Mouse (Mus musculus) liver, embryonic 12.5 days (tissue): ENCODE results near the gene Napepld. TPM values are rescaled to one million over a fixed set of nuclear protein-coding genes. Genes with fewer than 3 reads are reported as not detected.

Experiments
- ATAC-seq: fragments of 200-750 bp; cut with Nextera tagmentation; 2 replicates; pipeline ENCODE4 v1.8.0; 2017; ENCODE audit warnings: moderate number of reproducible peaks, mild to moderate bottlenecking, moderate library complexity
- H3K27ac ChIP-seq: fragments of 300-500 bp; sonication (generic); 2 replicates; pipeline ENCODE4 v1.5.1; 2016; ENCODE audit warnings: mild to moderate bottlenecking
- H3K27me3 ChIP-seq: fragments of 300-500 bp; sonication (generic); replicated peaks from 2 replicates; pipeline ENCODE4 v1.6.1; 2016; ENCODE audit warnings: mild to moderate bottlenecking, moderate library complexity
- H3K36me3 ChIP-seq: fragments of 300-500 bp; sonication (generic); 2 replicates; pipeline ENCODE4 v1.6.1; 2016; ENCODE audit warnings: mild to moderate bottlenecking, moderate library complexity
- H3K4me1 ChIP-seq: fragments of 300-500 bp; sonication (generic); 2 replicates; pipeline ENCODE4 v1.6.1; 2016
- H3K4me2 ChIP-seq: fragments of 300-500 bp; sonication (generic); 2 replicates; pipeline ENCODE4 v1.6.1; 2016; ENCODE audit warnings: mild to moderate bottlenecking, moderate library complexity
- H3K4me3 ChIP-seq: fragments of 300-500 bp; sonication (generic); 2 replicates; pipeline ENCODE4 v1.5.1; 2016; ENCODE audit warnings: mild to moderate bottlenecking, moderate library complexity
- H3K9ac ChIP-seq: fragments of 300-500 bp; sonication (generic); 2 replicates; pipeline ENCODE4 v1.6.1; 2016; ENCODE audit warnings: mild to moderate bottlenecking, moderate library complexity
- H3K9me3 ChIP-seq: fragments of 300-500 bp; sonication (generic); replicated peaks from 2 replicates; pipeline ENCODE4 v1.6.1; 2016; ENCODE audit warnings: mild to moderate bottlenecking, moderate library complexity
- WGBS: fragments of 180-500 bp; shearing (Covaris S2); methylation state at CpG from one replicate; pipeline ENCODE4 v1.1.7; 2016; ENCODE audit not compliant: insufficient replicate concordance; 5-methylcytosine and 5-hydroxymethylcytosine counted together
- polyA plus RNA-seq: library from polyadenylated mRNA; unstranded; fragments of >200 nt; fragmentation: Nextera tagmentation; extraction: Ambion mirVana; gene quantifications from 2 replicates; pipeline ENCODE4 v1.2.1, GENCODE M21; 2016

Gene Napepld
- 1.6 and 2.1 TPM in 2 replicates for polyA plus RNA-seq

DNA sequence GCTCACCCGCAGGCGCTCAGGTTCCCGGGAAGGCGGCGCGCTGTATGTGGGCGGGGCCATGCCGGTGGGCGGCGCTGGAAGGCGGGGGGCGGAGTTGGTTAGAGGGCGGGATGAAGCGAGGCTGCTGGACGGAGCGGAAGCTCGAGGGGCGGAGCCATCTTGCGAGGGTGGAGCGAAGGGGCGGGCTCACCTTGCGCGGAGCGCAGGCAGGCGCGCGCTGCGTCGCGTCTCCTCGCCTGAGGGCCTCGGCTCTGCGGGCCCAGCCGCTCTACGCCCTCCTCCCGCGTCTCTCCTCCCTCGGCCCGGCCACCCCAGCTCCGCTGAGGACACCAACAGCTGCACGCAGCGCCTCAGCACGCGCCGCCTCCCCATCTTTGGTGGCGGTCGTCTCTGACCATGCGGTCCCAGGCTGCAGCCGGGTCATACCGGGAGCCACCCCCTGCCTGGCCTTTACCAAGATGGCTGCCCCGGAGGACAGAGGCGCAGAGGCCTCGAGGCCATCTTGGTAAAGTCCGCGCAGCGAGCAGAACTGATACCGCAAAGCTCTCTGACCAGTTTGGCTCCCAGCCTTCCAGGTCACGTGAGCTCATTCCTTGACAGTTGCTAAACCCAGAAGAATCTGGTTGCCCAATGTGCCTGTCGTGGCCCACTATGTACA is at the start of gene Napepld:
TSS of gene Napepld (minus strand) at position 46 of the 658 bp plus-strand sequence.
- Histone ChIP-seq H3K4me2 (peak within 1 kb of the TSS; percentile 93), H3K4me3 (peak within 1 kb of the TSS; percentile 78), H3K27ac (peak within 1 kb of the TSS; percentile 95), H3K36me3 (no peaks in the 10 kb centered on the region), H3K4me1 (peaks cover 29% of the 10 kb centered on the region), H3K9me3 (no peaks in the 10 kb centered on the region), H3K27me3 (no peaks in the 10 kb centered on the region), H3K9ac (peak within 1 kb of the TSS; percentile 85)
- 1% methylated on average over 56 of the region's 59 CpGs for WGBS
- peak; percentile 99 for ATAC-seq

DNA sequence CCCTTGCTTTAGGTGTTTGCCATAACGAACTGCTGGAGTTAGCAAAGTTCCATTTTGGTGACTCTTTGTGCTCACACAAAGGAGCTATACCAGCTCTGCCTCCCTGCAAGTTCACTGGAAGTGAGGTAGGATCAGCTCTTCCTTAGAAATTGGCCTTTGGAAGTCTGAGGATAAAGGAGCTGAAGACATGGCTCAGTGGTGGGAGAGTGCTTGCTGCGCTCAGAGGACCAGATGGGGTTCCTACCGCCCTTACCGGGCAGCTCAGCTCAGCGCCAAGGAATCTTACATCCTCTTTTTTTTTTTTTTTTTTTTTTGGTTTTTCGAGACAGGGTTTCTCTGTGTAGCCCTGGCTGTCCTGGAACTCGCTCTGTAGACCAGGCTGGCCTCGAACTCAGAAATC is 44.8 kb upstream of the Napepld start:
- Histone ChIP-seq H3K27me3 (no peaks in the 10 kb centered on the region), H3K9ac (no peak overlapping the region), H3K27ac (no peak overlapping the region), H3K4me3 (no peak overlapping the region), H3K9me3 (no peaks in the 10 kb centered on the region), H3K36me3 (peaks cover 98% of the 10 kb centered on the region), H3K4me2 (no peak overlapping the region), H3K4me1 (no peaks in the 10 kb centered on the region)
- WGBS, result 90% methylated on average over 7 of the region's 8 CpGs
- no peak for ATAC-seq

DNA sequence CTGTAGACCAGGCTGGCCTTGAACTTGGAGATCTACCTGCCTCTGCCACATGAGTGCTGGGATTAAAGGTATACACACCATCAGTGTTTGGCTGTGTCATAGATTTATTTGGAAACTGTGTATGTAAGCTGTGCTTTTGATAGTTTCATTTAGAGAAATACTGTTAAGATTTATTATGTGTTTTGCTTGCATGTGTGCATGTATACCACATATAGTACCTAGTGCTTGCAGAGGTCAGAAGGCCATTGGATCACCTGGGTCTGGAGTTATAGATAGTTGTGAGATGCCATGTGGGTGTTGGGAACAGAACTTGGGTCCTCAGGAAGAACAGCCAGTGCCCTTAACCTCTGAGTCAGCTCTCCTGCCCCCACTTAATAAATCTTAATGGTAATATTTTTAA is 43.5 kb upstream of the Napepld start:
- Histone ChIP-seq H3K27me3 (no peaks in the 10 kb centered on the region), H3K4me3 (no peak overlapping the region), H3K9ac (no peak overlapping the region), H3K27ac (no peak overlapping the region), H3K4me2 (no peak overlapping the region), H3K9me3 (no peaks in the 10 kb centered on the region), H3K36me3 (peaks cover 95% of the 10 kb centered on the region), H3K4me1 (no peaks in the 10 kb centered on the region)
- ATAC-seq, result no peak

DNA sequence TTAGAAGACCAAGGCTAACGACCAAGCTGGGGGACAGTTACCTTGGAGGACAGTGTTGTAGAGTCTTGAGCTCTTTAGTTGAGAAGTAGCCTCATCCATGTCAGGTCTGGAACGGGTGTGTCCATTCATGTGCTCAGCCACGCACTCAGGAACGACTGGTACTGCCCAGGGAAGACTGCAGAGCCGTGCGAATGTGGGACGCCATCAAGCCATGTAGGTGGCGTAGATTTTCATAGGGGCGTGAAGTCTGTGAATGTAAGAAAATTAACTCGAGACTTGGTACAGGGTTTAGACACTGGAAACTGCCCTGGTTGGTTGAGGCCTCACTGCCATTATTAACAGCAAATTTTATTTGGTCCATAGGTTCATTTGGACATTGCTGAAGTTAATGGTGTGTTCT is 42.4 kb upstream of the Napepld start:
- WGBS, result 84% methylated on average over 10 of the region's 10 CpGs
- Histone ChIP-seq H3K4me2 (no peak overlapping the region), H3K27me3 (no peaks in the 10 kb centered on the region), H3K36me3 (peaks cover 95% of the 10 kb centered on the region), H3K27ac (no peak overlapping the region), H3K9me3 (no peaks in the 10 kb centered on the region), H3K4me3 (no peak overlapping the region), H3K9ac (no peak overlapping the region), H3K4me1 (peaks cover 2% of the 10 kb centered on the region; the same call in 1 of the 2 replicates)
- no peak for ATAC-seq

DNA sequence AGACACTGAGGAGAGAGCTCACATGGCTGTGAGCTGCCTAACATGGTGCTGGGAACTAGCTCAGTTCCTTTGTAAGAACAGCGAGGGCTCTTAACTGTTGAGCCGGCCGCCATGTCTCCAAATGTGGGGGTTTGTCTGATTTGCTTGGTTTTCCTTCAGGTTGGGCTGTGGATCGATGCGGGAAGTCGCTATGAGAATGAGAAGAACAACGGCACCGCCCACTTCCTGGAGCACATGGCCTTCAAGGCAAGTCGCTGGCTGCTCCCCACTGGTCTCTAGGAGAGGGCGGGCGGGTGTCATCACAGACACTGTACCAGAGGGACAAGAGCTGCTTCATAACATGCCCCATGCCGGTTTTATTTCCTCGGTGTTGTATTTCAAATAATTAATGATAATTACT is 38.7 kb upstream of the Napepld start:
- H3K4me2 ChIP-seq, result no peak overlapping the region
- peaks cover 18% of the 10 kb centered on the region for H3K4me1 ChIP-seq
- H3K9me3 ChIP-seq, result no peaks in the 10 kb centered on the region
- 73% methylated on average over 13 of the region's 13 CpGs for whole genome bisulfite sequencing
- no peak overlapping the region for H3K9ac ChIP-seq
- H3K4me3 ChIP-seq, result no peak overlapping the region
- H3K27me3 ChIP-seq, result no peaks in the 10 kb centered on the region
- no peak overlapping the region for H3K27ac ChIP-seq
- no peak for ATAC-seq
- H3K36me3 ChIP-seq, result peaks cover 62% of the 10 kb centered on the region

DNA sequence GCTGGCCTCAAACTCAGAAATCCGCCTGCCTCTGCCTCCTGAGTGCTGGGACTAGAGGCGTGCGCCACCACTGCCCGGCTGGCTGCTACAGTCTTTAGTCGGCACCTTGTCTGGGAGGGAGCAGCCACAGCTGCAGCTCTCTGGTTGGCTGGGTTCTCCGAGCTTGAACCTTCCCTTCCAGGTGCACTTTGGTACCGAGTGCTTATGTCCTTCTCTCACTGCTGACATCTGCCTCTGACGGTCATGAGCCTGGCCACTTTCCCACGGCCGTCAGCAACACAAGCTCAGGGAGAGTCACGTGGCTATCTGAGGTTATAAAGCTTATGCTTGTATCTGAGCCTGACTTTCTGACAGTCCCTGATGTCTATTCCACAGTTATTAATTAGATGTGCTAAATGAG is 37.9 kb upstream of the Napepld start:
- H3K9ac ChIP-seq, result no peak overlapping the region
- 83% methylated on average over 11 of the region's 11 CpGs for WGBS
- ATAC-seq, result no peak
- H3K4me2 ChIP-seq, result no peak overlapping the region
- peaks cover 55% of the 10 kb centered on the region for H3K36me3 ChIP-seq
- no peaks in the 10 kb centered on the region for H3K9me3 ChIP-seq
- H3K27me3 ChIP-seq, result no peaks in the 10 kb centered on the region
- H3K4me1 ChIP-seq, result peaks cover 18% of the 10 kb centered on the region
- H3K4me3 ChIP-seq, result no peak overlapping the region
- no peak overlapping the region for H3K27ac ChIP-seq

DNA sequence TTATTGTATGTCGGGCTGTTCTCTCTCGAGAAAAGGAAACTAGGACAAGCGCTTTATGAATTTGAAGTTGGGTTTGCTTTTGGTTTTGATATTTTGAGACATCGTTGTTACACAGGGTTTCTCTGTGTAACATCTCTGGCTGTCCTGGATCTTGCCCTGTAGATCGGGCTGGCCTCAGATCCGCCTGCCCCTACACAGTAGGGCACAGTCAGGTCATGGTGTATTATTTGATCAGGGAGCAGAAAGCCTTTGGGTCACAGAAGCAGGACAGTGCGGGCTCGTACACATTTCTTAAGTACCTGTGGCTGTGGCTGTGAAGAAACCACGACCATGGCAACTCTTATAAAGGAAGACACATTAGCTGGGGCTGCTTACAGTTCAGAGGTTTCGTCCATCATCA is 36.4 kb upstream of the Napepld start:
- Histone ChIP-seq H3K27ac (peak overlapping the region; percentile 76; the same call in 1 of the 2 replicates), H3K27me3 (no peaks in the 10 kb centered on the region), H3K4me2 (peak overlapping the region; percentile 86), H3K9me3 (no peaks in the 10 kb centered on the region), H3K36me3 (peaks cover 40% of the 10 kb centered on the region), H3K4me3 (peak overlapping the region; percentile 97), H3K4me1 (peaks cover 18% of the 10 kb centered on the region), H3K9ac (peak overlapping the region; percentile 89)
- ATAC-seq, result peak; percentile 42
- 22% methylated on average over 10 of the region's 10 CpGs for WGBS

DNA sequence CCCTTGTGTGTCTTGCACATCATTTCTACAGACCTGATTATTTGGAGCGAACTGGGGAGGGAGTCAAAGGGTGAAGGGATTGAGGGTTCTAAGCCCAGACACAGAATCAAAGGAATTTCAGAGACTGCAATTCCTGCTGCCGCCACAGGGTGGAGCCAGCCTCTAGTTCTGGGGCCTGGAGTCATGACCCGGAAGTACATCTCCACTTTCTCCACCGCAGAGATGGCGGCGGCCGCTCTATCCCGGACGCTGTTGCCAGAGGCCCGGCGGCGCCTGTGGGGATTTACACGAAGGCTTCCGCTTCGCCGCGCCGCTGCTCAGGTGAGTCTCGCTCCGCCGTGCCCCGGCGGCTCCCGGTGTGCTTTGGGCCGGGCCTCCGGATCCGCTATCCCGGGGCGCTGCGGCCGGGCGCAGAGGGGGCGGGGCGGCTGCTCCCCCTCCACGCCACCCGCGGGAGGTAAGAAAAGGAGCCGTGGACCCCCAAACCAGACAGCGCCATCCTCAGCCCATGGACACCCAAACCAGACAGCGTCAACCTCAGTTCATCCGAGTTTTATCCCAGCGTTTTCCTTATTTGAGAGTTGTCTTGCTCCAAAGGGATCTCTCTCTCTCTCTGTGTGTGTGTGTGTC is 35.9 kb upstream of the Napepld start, which contains the start of gene Pmpcb:
TSS of gene Pmpcb (plus strand) at position 186 of the 630 bp plus-strand sequence.
- peak within 1 kb of the TSS; percentile 76 for H3K27ac ChIP-seq
- WGBS, result under 1% methylated on average over 41 of the region's 42 CpGs
- peak; percentile 84 for ATAC-seq

DNA sequence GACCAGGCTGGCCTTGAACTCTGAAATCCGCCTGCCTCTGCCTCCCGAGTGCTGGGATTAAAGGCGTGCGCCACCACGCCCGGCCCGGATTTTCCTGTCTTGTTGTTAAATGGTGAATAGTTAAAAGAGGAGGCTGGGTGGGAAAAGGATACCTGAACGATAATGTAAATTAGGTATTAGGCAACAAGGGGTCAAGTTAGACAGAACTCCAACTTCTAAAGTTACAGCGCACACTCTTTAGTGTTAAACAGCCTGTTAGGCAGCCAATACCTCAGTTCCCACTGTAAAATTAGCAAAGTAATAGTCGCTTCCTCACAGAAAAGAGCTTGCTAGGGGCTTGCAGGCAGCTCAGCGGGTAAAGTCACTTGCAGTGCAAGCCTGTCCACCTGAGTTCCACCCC is 34.9 kb upstream of the Napepld start:
- Histone ChIP-seq H3K27ac (no peak overlapping the region), H3K4me1 (peaks cover 18% of the 10 kb centered on the region), H3K9me3 (no peaks in the 10 kb centered on the region), H3K36me3 (peaks cover 24% of the 10 kb centered on the region), H3K27me3 (no peaks in the 10 kb centered on the region), H3K9ac (no peak overlapping the region), H3K4me2 (no peak overlapping the region), H3K4me3 (no peak overlapping the region)
- ATAC-seq, result no peak
- 66% methylated on average over 11 of the region's 11 CpGs for WGBS

More for the DNA sequence above, 35.9 kb upstream of the Napepld start, which contains the start of gene Pmpcb:
- Histone ChIP-seq H3K4me2 (peak within 1 kb of the TSS; percentile 86), H3K4me3 (peak within 1 kb of the TSS; percentile 97), H3K4me1 (peaks cover 18% of the 10 kb centered on the region), H3K27me3 (no peaks in the 10 kb centered on the region), H3K9ac (peak within 1 kb of the TSS; percentile 89), H3K9me3 (no peaks in the 10 kb centered on the region), H3K36me3 (peaks cover 34% of the 10 kb centered on the region)

DNA sequence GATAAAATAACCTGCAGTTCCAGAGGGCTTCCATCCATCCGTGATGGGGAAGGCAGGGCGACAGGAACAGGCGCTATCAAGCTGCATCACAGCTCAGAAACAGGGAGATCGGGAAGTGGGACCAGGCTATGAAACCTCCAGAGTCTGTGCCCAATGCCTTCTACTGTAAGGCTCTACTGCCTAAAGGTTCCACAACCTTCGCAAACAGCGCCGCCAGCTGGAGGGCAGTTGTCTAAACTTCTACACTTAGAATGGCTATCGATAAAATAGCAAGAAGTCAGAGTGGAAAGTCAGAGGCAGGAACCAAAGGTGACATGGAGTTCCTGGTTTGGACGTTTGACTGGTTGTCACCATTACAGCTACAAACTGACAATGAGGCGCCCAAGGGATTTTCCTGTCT is 34.4 kb upstream of the Napepld start:
- Histone ChIP-seq H3K36me3 (peaks cover 22% of the 10 kb centered on the region), H3K4me2 (peak overlapping the region; percentile 54), H3K9ac (no peak overlapping the region), H3K27ac (no peak overlapping the region), H3K9me3 (no peaks in the 10 kb centered on the region), H3K27me3 (no peaks in the 10 kb centered on the region), H3K4me1 (peaks cover 18% of the 10 kb centered on the region), H3K4me3 (peak overlapping the region; percentile 51)
- WGBS, result 14% methylated on average over 10 of the region's 10 CpGs
- ATAC-seq, result peak; percentile 62

DNA sequence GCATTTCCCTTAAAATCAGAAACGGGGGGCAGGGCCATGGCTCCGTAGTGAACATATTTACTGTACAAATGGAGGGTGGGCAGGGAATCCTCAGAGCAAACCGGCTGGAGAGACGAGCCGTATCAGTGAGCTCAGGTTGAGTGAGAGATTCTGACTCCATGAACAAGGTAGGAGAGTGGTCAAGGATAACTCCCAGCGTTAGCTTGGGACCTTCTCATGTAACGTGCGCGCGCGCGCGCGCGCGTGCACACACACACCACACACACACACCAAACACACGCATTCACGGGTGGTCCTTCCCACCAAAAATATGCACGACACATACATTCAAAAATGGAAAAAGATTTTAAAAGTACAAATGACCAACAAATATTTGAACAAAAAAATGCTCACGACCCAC is 33.9 kb upstream of the Napepld start:
- no peak for ATAC-seq
- WGBS, result 73% methylated on average over 20 of the region's 20 CpGs

DNA sequence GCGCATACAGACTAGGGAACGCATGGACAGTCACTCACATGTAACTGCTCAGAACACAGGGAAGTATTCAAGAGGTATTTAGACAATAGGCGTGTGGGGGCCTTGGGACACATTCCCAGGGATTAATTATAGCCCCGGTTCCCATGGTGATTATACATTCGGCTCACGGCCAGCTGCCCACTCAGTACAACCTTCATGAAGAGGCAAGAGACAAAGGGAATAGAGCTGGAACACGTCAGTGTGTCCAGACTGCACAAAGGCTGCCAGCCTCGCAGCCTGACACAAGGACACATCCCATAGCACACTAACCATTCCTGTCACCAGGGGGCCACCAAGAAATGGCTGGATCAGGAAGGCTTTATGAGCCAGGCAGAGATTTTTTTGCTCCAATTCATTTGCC is 31.7 kb upstream of the Napepld start:
- no peak for ATAC-seq
- no peak overlapping the region for H3K27ac ChIP-seq

More for the DNA sequence above, 33.9 kb upstream of the Napepld start:
- H3K9ac ChIP-seq, result no peak overlapping the region
- peaks cover 18% of the 10 kb centered on the region for H3K4me1 ChIP-seq
- H3K4me2 ChIP-seq, result peak overlapping the region; percentile 54
- peak overlapping the region; percentile 51 for H3K4me3 ChIP-seq
- no peak overlapping the region for H3K27ac ChIP-seq
- peaks cover 17% of the 10 kb centered on the region for H3K36me3 ChIP-seq
- H3K27me3 ChIP-seq, result no peaks in the 10 kb centered on the region
- H3K9me3 ChIP-seq, result no peaks in the 10 kb centered on the region

More for the DNA sequence above, 31.7 kb upstream of the Napepld start:
- Histone ChIP-seq H3K4me1 (peaks cover 9% of the 10 kb centered on the region), H3K36me3 (no peaks in the 10 kb centered on the region), H3K9me3 (no peaks in the 10 kb centered on the region), H3K9ac (no peak overlapping the region), H3K4me2 (no peak overlapping the region), H3K27me3 (no peaks in the 10 kb centered on the region), H3K4me3 (no peak overlapping the region)
- WGBS, result 64% methylated on average over 8 of the region's 8 CpGs
